Mouse (Mus musculus) ES-Bruce4 (cell line): ENCODE data around the gene Tff3.

Experiments
- CTCF ChIP-seq: IDR thresholded peaks from one replicate; pipeline ENCODE4 v1.8.1; 2011; ENCODE audit warnings: low read depth, low read length
- POLR2A ChIP-seq: IDR thresholded peaks from one replicate; pipeline ENCODE4 v1.8.1; 2011; ENCODE audit warnings: low read length; ENCODE audit not compliant: insufficient read depth

- TF ChIP-seq CTCF: no peak
- no peak for TF ChIP-seq POLR2A
Measured at GRCm38 (mm10) chr17:31095570-31095969, 33.9 kb downstream of the Tff3 start.
